Mouse (Mus musculus) ovary, adult 18-20 months (tissue): ENCODE results near the gene Tmem106a.
"Not testable (repeated sequence)": the region's sequence is repeated elsewhere in the genome, so short reads cannot be mapped to it uniquely, and the experiment has no call there.

Source experiments
- DNase-seq: peaks from one replicate; pipeline ENCODE4 v3.0.0; 2022; ENCODE audit warnings: low spot score, mixed read lengths

Tmem106a gene

GRCm38 (mm10) chr11:101582054-101583035 is at the start of gene Tmem106a:
TSS of gene Tmem106a (plus strand) at chr11:101582242.
- peak; percentile 41 for DNase-seq

DNA sequence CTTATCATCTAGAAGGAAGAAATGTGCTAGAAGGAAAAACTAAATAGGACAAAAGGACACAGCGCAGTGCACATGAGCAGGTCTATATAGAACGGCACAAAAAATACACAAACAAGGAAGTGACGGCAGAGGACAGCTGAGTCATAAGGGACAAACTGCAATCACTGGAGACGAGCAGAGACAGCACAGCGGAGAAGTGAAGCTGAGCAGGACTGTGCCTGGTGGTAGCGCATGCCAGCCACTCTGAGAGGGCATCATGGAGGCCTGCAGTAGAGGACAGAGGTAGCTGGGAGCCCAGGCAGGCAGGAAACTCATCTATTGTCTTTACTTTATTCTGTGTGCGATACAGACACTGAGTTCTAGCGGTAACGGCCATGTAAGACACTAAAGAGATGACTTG is 38.5 kb upstream of the Tmem106a start:
- DNase-seq, result no peak

DNA sequence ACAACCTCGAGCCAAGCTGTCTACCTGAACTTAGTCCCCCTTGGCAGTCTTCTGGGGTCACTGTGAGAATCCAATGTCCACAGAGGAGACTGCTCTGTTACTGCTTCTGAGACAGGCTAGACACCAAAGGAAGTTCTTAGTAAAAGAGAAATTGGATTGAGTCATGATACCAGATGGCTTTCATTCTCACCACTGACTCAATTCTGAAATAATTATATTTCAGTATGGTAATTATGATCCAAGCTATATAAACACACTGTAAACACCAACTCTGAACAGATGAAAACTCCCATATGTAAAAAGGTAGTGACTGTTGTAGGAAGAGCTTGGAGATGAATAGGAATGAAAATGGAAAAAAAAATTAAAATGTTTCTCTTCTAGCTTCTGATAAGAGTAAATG is 37.9 kb upstream of the Tmem106a start:
- no peak for DNase-seq

DNA sequence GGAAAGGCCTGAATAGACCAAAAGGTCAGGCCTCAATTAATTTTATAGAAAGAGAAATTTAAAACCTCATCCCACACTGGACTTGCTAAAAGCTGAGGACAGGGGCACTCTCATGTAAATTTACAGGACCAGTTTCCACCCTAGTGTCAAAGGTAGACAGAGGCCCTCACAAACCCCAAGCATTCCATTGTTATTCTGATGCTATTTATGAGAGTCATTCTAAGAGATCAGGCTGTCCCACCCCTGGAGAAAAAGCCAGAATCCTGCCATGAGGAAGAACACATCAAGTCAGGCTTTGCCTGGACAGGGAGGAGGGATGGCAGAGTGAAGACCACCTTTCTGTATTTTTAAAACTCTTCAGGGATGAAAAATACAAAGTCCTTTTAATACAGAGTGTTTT is 33.5 kb upstream of the Tmem106a start:
- no peak for DNase-seq

DNA sequence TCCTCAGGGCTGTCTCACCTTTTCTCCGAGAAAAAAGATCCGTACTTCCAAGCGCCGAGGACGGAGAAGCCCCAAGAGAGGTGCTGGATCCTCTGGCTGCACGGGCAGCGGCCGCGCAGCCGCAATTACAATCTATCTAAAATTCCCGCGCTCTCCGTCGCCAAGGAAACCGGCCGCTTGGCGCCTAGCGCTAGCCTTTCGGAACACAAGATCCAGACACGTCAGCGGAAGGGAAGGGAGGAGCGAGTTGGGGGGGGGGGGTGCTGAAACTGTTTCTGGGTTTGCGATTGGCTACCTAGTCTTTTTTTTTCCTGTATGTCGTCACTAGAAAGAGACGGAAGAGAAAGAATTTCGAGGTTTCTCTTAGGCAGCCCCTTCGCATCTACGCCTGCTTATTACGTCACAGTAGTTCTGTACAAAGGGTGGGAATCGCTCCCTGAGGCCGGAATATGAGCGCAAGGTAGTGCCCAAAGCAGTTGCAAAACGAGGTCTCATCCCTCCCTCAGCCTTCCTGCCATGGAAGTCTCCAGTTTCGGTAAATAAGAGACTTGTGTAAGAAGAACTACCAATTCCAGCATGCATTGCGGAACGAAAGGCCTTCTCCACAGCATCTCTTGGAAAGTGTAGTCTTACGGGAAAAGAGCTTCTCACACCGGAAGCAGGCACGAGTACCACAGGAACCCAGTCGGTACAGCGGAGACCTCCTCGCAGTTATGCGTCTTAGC is 30.1 kb upstream of the Tmem106a start, which contains the start of the genes Brca1 and Nbr1:
Gene Brca1 (minus strand): TSS at position 205 of the 725 bp plus-strand sequence.
Gene Nbr1 (plus strand): TSS at position 399 of the 725 bp plus-strand sequence.
- peak; percentile 84 for DNase-seq

DNA sequence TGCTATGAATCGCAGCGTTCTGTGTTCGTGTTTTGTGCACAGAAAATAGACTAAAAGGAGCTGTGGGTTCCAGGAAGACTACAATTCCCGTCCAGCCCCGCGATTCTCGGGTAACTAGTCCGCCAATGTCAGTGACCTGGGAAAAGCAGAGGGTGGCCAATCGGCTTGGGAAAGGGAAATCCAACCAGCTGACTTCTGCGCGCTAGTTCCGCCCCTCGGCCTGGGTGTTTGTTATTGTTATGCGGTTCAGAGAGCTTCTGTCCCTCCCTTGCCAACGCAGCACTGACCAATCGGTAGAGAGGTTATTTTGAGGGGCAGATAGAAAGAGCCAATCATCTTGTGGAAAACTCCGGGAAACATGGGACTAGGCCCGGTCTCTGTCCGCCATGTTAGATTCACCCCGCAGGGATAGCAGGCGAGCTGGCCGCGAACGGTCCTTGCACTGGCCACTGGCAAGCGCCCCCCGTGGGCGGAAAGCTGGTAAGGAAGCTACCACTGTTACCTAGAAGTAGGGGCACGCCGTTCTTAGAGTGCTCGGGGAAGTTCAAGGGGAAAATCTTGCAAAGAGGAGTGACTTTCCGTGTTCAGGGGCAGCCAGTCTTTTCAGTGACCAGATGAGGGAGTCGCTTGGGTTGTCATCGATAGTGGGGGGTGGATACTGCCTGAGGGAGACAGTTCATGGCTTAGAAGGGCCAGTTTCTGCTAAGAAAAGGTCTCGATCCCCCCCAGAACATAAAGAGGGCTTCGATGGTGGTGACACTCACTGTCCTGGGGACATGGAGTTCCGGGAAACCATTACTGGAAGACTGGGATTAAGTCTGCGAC is 29.4 kb upstream of the Tmem106a start:
- peak; percentile 99 for DNase-seq

DNA sequence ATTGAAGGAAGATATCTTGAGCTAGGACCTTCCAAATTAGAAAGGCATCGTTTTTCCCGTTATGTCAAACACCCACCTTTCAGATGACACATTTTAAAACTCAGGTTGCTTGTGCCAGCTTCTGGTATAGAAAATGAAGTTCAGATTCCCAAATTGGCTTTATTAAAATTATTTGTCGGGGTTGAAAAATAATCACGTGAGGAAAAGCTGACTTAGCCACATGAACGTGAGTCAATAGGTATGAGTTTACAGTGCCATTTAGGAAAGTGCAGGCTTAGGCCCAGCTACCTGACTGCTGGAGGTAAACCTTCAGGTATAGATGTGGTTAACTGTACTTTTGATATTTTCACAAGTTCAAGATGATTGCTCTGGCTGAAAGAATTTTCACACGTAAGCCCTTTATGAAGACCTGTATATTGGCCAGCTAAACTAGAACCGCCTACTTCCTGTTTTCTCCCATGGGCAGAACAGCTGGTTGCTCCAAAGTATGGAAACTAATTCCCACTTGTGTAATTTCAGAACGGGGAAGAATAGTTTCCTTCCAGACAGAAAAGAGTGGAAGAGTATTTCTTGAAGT is 28.6 kb upstream of the Tmem106a start:
- no peak for DNase-seq

- no peak for DNase-seq
Observed at GRCm38 (mm10) chr11:101556541-101556940, 25.5 kb upstream of the Tmem106a start.

- no peak for DNase-seq
Observed at GRCm38 (mm10) chr11:101556954-101557353, 25.1 kb upstream of the Tmem106a start.

- DNase-seq, result no peak
Observed at GRCm38 (mm10) chr11:101562391-101562790, 19.7 kb upstream of the Tmem106a start.

DNA sequence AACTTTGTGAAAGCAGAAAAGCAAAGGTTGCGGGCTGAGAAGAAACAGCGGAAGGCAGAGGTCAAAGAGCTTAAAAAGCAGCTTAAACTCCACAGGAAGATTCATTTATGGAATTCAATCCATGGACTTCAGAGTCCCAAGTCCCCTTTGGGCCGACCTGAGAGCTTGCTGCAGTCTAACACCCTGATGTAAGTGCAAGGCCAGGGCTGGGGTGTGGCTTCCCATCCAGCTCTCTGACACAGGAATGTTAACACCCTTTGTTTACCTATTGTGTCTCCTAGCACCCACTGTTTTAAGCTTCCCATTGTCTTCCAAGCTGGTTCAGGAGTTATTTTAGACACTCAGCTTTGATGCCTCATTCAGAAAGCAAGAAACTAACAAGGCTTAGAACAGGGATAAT is 13.6 kb upstream of the Tmem106a start:
- DNase-seq, result no peak

GRCm38 (mm10) chr11:101576116-101576515 is 5.9 kb upstream of the Tmem106a start:
- DNase-seq, result no peak

- no peak for DNase-seq
Observed at GRCm38 (mm10) chr11:101581081-101581764, 819 bp upstream of the Tmem106a start.

GRCm38 (mm10) chr11:101583205-101583604 is 1.2 kb downstream of the Tmem106a start:
- no peak for DNase-seq

GRCm38 (mm10) chr11:101585031-101585430 is 3.0 kb downstream of the Tmem106a start:
- DNase-seq, result not testable (repeated sequence)

- no peak for DNase-seq
Observed at GRCm38 (mm10) chr11:101585805-101586204, 3.8 kb downstream of the Tmem106a start.

DNA sequence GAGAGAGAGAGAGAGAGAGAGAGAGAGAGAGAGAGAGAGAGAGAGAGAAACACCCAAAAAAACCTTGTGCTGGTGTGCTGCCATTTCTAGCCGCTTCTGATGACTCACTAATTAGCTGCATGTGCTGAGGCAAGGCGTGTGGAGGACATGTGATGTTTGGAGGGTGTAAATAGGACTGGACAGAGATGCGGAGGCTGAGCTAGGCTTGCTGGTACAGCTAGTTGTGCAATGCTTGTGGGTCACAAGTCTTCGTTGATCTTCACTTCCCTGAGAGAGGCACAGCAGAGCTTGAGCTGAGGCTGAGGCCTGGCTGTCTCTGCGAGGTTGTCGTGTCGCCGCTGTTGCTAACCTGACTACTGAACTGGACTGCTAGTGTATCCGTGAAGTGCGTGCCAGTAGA is 5.6 kb downstream of the Tmem106a start:
- peak; percentile 16 for DNase-seq

DNA sequence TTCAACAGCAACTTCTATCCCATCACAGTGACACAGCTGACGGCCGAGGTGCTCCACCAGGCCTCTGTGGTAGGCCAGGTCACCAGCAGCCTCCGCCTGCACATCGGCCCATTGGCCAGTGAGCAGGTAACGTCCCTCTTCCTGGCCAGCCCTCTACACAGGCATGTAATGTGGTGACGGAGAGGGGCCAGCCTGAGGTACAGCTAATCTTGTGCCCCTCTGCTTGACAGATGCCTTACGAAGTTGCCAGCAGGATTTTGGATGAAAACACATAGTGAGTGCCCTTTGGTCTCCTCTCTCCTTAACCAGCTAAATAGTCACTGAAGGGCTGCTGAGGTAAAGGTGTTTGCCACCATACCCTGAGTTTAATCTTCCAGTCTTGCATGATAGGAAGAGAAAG is 6.8 kb downstream of the Tmem106a start:
- no peak for DNase-seq

DNA sequence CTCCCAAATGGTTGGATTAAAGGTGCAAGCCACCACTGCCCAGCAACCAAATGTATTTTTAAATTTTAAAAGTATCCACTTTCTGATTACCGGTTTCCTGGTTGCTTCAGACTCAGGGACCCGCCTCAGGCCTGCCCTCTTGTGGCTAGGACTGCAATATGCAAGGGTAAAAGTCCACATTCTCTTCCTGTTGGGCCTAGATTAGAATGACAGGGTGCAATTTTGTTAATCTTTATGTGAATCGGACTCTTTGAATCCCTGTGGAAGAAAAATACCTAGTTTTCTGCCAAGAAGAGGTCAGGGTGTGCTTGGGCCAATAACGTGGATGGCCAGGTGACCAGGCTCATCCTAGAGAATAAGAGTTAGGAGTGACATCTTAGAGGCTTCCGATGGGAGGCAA is 7.4 kb downstream of the Tmem106a start:
- DNase-seq, result no peak

GRCm38 (mm10) chr11:101589989-101590624 is 8.1 kb downstream of the Tmem106a start:
- no peak for DNase-seq
